Mouse (Mus musculus) liver, embryonic 12.5 days (tissue): ENCODE results near the gene Tsc22d4. TPM values are rescaled to one million over a fixed set of nuclear protein-coding genes. Genes with fewer than 3 reads are reported as not detected.
A peak's percentile ranks its signal among the peaks of the same experiment; 100 is the strongest.
"Not testable (repeated sequence)": the region's sequence is repeated elsewhere in the genome, so short reads cannot be mapped to it uniquely, and the experiment has no call there.

Experiments
- ATAC-seq: fragments of 200-750 bp; cut with Nextera tagmentation; 2 replicates; pipeline ENCODE4 v1.8.0; 2017; ENCODE audit warnings: moderate number of reproducible peaks, mild to moderate bottlenecking, moderate library complexity
- H3K27ac ChIP-seq: fragments of 300-500 bp; sonication (generic); 2 replicates; pipeline ENCODE4 v1.5.1; 2016; ENCODE audit warnings: mild to moderate bottlenecking
- H3K27me3 ChIP-seq: fragments of 300-500 bp; sonication (generic); replicated peaks from 2 replicates; pipeline ENCODE4 v1.6.1; 2016; ENCODE audit warnings: mild to moderate bottlenecking, moderate library complexity
- H3K36me3 ChIP-seq: fragments of 300-500 bp; sonication (generic); 2 replicates; pipeline ENCODE4 v1.6.1; 2016; ENCODE audit warnings: mild to moderate bottlenecking, moderate library complexity
- H3K4me1 ChIP-seq: fragments of 300-500 bp; sonication (generic); 2 replicates; pipeline ENCODE4 v1.6.1; 2016
- H3K4me2 ChIP-seq: fragments of 300-500 bp; sonication (generic); 2 replicates; pipeline ENCODE4 v1.6.1; 2016; ENCODE audit warnings: mild to moderate bottlenecking, moderate library complexity
- H3K4me3 ChIP-seq: fragments of 300-500 bp; sonication (generic); 2 replicates; pipeline ENCODE4 v1.5.1; 2016; ENCODE audit warnings: mild to moderate bottlenecking, moderate library complexity
- H3K9ac ChIP-seq: fragments of 300-500 bp; sonication (generic); 2 replicates; pipeline ENCODE4 v1.6.1; 2016; ENCODE audit warnings: mild to moderate bottlenecking, moderate library complexity
- H3K9me3 ChIP-seq: fragments of 300-500 bp; sonication (generic); replicated peaks from 2 replicates; pipeline ENCODE4 v1.6.1; 2016; ENCODE audit warnings: mild to moderate bottlenecking, moderate library complexity
- WGBS: fragments of 180-500 bp; shearing (Covaris S2); methylation state at CpG from one replicate; pipeline ENCODE4 v1.1.7; 2016; ENCODE audit not compliant: insufficient replicate concordance; 5-methylcytosine and 5-hydroxymethylcytosine counted together
- polyA plus RNA-seq: library from polyadenylated mRNA; unstranded; fragments of >200 nt; fragmentation: Nextera tagmentation; extraction: Ambion mirVana; gene quantifications from 2 replicates; pipeline ENCODE4 v1.2.1, GENCODE M21; 2016

The Tsc22d4 gene
- polyA plus RNA-seq, 1 experiment from 2014 or later: 99.2 TPM

GRCm38 (mm10) chr5:137744197-137744596, 1.3 kb upstream of the Tsc22d4 start:
- WGBS: 83% methylated on average over 7 of the region's 7 CpGs
- no peak overlapping the region for H3K27ac ChIP-seq

GRCm38 (mm10) chr5:137746282-137746850, 836 bp downstream of the Tsc22d4 start:
- WGBS: 0% methylated on average over 20 of the region's 20 CpGs
- Histone ChIP-seq H3K36me3 (peaks cover 21% of the 10 kb centered on the region), H3K27ac (peak overlapping the region; percentile 99), H3K27me3 (no peaks in the 10 kb centered on the region; the same call in 1 of the 2 replicates), H3K4me3 (peak overlapping the region; percentile 83), H3K9ac (peak overlapping the region; percentile 96), H3K4me1 (peaks cover 66% of the 10 kb centered on the region), H3K4me2 (peak overlapping the region; percentile 93), H3K9me3 (no peaks in the 10 kb centered on the region)
- ATAC-seq: peak; percentile 71

More at GRCm38 (mm10) chr5:137744197-137744596, 1.3 kb upstream of the Tsc22d4 start:
- no peak overlapping the region for H3K4me3 ChIP-seq
- peaks cover 2% of the 10 kb centered on the region for H3K36me3 ChIP-seq
- no peak for ATAC-seq
- no peaks in the 10 kb centered on the region; the same call in 1 of the 2 replicates for H3K27me3 ChIP-seq
- H3K4me1 ChIP-seq: peaks cover 76% of the 10 kb centered on the region
- no peaks in the 10 kb centered on the region for H3K9me3 ChIP-seq
- no peak overlapping the region for H3K4me2 ChIP-seq
- no peak overlapping the region for H3K9ac ChIP-seq

- Histone ChIP-seq H3K9ac (peak overlapping the region; percentile 96), H3K27ac (peak overlapping the region; percentile 99), H3K4me1 (peaks cover 66% of the 10 kb centered on the region), H3K27me3 (no peaks in the 10 kb centered on the region; the same call in 1 of the 2 replicates), H3K9me3 (no peaks in the 10 kb centered on the region), H3K4me3 (peak overlapping the region; percentile 83), H3K36me3 (peaks cover 26% of the 10 kb centered on the region), H3K4me2 (peak overlapping the region; percentile 93)
- under 1% methylated on average over 16 of the region's 16 CpGs for WGBS
- ATAC-seq: no peak
These were observed 1.4 kb downstream of the Tsc22d4 start for GRCm38 (mm10) chr5:137746851-137747325.

GRCm38 (mm10) chr5:137747326-137747961, 1.9 kb downstream of the Tsc22d4 start:
- H3K4me2 ChIP-seq: peak overlapping the region; percentile 93
- WGBS: under 1% methylated on average over 26 of the region's 26 CpGs
- peak overlapping the region; percentile 99 for H3K27ac ChIP-seq
- peaks cover 31% of the 10 kb centered on the region for H3K36me3 ChIP-seq
- peaks cover 65% of the 10 kb centered on the region for H3K4me1 ChIP-seq
- H3K27me3 ChIP-seq: no peaks in the 10 kb centered on the region
- H3K4me3 ChIP-seq: peak overlapping the region; percentile 83
- no peaks in the 10 kb centered on the region for H3K9me3 ChIP-seq
- H3K9ac ChIP-seq: peak overlapping the region; percentile 96
- ATAC-seq: peak; percentile 51

- 21% methylated on average over 5 of the region's 5 CpGs for whole genome bisulfite sequencing
- H3K27ac ChIP-seq: peak overlapping the region; percentile 99
- H3K4me3 ChIP-seq: peak overlapping the region; percentile 83
- no peaks in the 10 kb centered on the region for H3K9me3 ChIP-seq
- no peaks in the 10 kb centered on the region for H3K27me3 ChIP-seq
- H3K9ac ChIP-seq: peak overlapping the region; percentile 96
- H3K4me2 ChIP-seq: peak overlapping the region; percentile 93
- peaks cover 64% of the 10 kb centered on the region for H3K4me1 ChIP-seq
- peaks cover 39% of the 10 kb centered on the region for H3K36me3 ChIP-seq
- no peak for ATAC-seq
These were observed 2.7 kb downstream of the Tsc22d4 start for GRCm38 (mm10) chr5:137748130-137748770.

- peaks cover 72% of the 10 kb centered on the region for H3K4me1 ChIP-seq
- peak overlapping the region; percentile 93 for H3K4me2 ChIP-seq
- H3K36me3 ChIP-seq: peaks cover 50% of the 10 kb centered on the region
- H3K9me3 ChIP-seq: no peaks in the 10 kb centered on the region
- H3K27ac ChIP-seq: peak overlapping the region; percentile 99
- 20% methylated on average over 6 of the region's 6 CpGs for WGBS
- no peak for ATAC-seq
- no peaks in the 10 kb centered on the region for H3K27me3 ChIP-seq
- peak overlapping the region; percentile 96 for H3K9ac ChIP-seq
- H3K4me3 ChIP-seq: peak overlapping the region; percentile 83
These were observed 3.8 kb downstream of the Tsc22d4 start for GRCm38 (mm10) chr5:137749196-137749836.

GRCm38 (mm10) chr5:137750212-137750611, 4.7 kb downstream of the Tsc22d4 start:
- 78% methylated on average over 6 of the region's 8 CpGs for WGBS
- not testable (repeated sequence) for H3K9me3 ChIP-seq, ATAC-seq, H3K4me2 ChIP-seq, H3K9ac ChIP-seq, H3K27me3 ChIP-seq, H3K27ac ChIP-seq, H3K4me3 ChIP-seq
- Histone ChIP-seq H3K4me1 (peaks cover 63% of the 10 kb centered on the region), H3K36me3 (peaks cover 59% of the 10 kb centered on the region)

- Histone ChIP-seq H3K27me3 (no peaks in the 10 kb centered on the region), H3K4me2 (no peak overlapping the region), H3K9ac (no peak overlapping the region), H3K4me3 (no peak overlapping the region), H3K9me3 (no peaks in the 10 kb centered on the region), H3K27ac (no peak overlapping the region; the same call in 1 of the 2 replicates), H3K36me3 (peaks cover 70% of the 10 kb centered on the region), H3K4me1 (peaks cover 67% of the 10 kb centered on the region)
- ATAC-seq: no peak
- 93% methylated on average over 13 of the region's 13 CpGs for WGBS
These were observed 5.8 kb downstream of the Tsc22d4 start for GRCm38 (mm10) chr5:137751221-137751887.

GRCm38 (mm10) chr5:137751988-137752387, 6.5 kb downstream of the Tsc22d4 start:
- 72% methylated on average over 6 of the region's 6 CpGs for WGBS
- Histone ChIP-seq H3K36me3 (peaks cover 76% of the 10 kb centered on the region), H3K4me3 (no peak overlapping the region), H3K27ac (0 out of 2 replicates have a peak overlapping the region, but pooled peaks have one; percentile 3), H3K9ac (no peak overlapping the region), H3K4me2 (no peak overlapping the region), H3K4me1 (peaks cover 66% of the 10 kb centered on the region), H3K9me3 (no peaks in the 10 kb centered on the region), H3K27me3 (no peaks in the 10 kb centered on the region)
- ATAC-seq: no peak

GRCm38 (mm10) chr5:137753111-137753832, 7.7 kb downstream of the Tsc22d4 start:
- Histone ChIP-seq H3K4me3 (no peak overlapping the region), H3K4me1 (peaks cover 64% of the 10 kb centered on the region), H3K36me3 (peaks cover 89% of the 10 kb centered on the region), H3K9ac (no peak overlapping the region), H3K9me3 (no peaks in the 10 kb centered on the region), H3K4me2 (no peak overlapping the region), H3K27me3 (no peaks in the 10 kb centered on the region), H3K27ac (no peak overlapping the region)
- WGBS: 74% methylated on average over 13 of the region's 13 CpGs
- no peak for ATAC-seq

- peaks cover 60% of the 10 kb centered on the region for H3K4me1 ChIP-seq
- no peak for ATAC-seq
- 0 out of 2 replicates have a peak overlapping the region, but pooled peaks have one; percentile 18 for H3K27ac ChIP-seq
- H3K9ac ChIP-seq: no peak overlapping the region
- no peaks in the 10 kb centered on the region for H3K27me3 ChIP-seq
- no peak overlapping the region for H3K4me2 ChIP-seq
- peaks cover 96% of the 10 kb centered on the region for H3K36me3 ChIP-seq
- 83% methylated on average over 5 of the region's 5 CpGs for WGBS
- H3K4me3 ChIP-seq: no peak overlapping the region
- no peaks in the 10 kb centered on the region for H3K9me3 ChIP-seq
These were observed 9.9 kb downstream of the Tsc22d4 start for GRCm38 (mm10) chr5:137755425-137755824.
